Mouse (Mus musculus): ENCODE results near the gene Ninl. TPM values are rescaled to one million over a fixed set of nuclear protein-coding genes. Genes with fewer than 3 reads are reported as not detected.

Ninl gene
- polyA plus RNA-seq, 1 experiment from 2014 or later: 6.5 TPM

DNA sequence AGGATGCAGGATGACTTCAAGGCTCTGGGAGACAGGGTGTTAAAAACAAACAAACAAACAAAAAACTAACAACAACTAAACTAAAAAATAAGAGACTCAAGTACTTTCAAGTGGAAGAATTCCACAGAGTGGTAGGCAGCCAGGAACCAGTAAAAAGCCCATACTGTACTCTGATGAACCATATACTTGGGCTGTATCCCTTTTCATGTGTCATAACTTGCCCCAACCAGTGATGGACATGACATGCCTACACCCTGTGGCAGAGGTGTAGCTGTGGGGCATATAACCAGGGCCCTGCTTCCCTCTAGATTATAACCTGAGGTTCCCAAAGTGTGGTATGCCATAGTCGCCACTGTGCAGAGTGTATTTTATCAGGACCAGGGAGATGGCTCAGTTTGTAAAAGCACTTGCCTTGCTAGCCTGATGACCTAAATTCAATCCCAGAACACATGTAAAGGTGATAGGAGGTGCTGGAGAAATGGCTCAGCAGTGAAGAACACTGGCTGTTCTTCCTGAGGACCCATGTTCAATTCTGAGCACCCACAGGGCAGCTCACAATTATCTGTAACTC lies 29.6 kb downstream of the Ninl start:
- WGBS: 85% methylated on average over 1 of the region's 1 CpGs

DNA sequence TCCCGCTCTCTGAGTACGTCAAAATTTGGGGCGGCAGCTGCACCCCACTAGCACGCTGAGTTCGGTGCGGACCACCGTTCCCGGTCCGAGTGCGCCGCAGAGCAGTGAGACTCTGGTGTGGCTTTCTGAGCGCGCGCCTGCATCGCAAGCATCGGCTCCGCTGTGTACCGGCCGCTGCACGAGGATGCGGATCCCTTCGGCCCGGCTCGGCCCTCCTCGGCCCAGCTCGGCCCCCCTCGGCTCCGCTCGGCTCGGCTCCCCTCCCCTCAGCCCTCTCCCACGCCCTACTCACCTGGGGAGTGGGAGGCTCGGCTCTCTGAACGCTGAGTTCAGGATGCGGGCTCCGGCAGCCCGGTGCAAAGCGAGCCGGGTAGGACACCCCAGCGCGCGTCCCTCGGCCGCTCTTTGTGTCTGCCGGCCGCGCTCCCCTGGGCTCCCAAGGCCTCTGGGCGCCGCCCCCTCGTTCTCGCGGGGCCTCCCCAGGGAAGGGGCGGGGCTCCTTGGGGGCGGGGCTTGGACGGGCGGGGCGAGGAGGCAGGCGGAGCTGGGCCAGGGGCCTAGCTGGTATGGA lies 30.2 kb downstream of the Ninl start:
- peak; percentile 96 for ATAC-seq
- Histone ChIP-seq H3K4me2 (replicated peaks) (peak overlapping the region; percentile 95), H3K27ac (peak overlapping the region; percentile 67), H3K9ac (peak overlapping the region; percentile 89), H3K4me1 (replicated peaks) (0 out of 2 replicates have a peak, but pooled peaks cover 4% of the 10 kb centered on the region), H3K4me3 (replicated peaks) (peak overlapping the region; percentile 79), H3K36me3 (no peaks in the 10 kb centered on the region), H3K27me3 (replicated peaks) (no peaks in the 10 kb centered on the region), H3K9me3 (no peaks in the 10 kb centered on the region)
- under 1% methylated on average over 57 of the region's 57 CpGs for WGBS

More for the DNA sequence above, 29.6 kb downstream of the Ninl start:
- H3K4me2 ChIP-seq (replicated peaks): peak overlapping the region; percentile 95
- peak overlapping the region; percentile 89; the same call in 1 of the 2 replicates for H3K9ac ChIP-seq
- H3K9me3 ChIP-seq: no peaks in the 10 kb centered on the region
- H3K4me1 ChIP-seq (replicated peaks): 0 out of 2 replicates have a peak, but pooled peaks cover 4% of the 10 kb centered on the region
- H3K36me3 ChIP-seq: no peaks in the 10 kb centered on the region
- H3K27ac ChIP-seq: no peak overlapping the region
- H3K4me3 ChIP-seq (replicated peaks): peak overlapping the region; percentile 79
- H3K27me3 ChIP-seq (replicated peaks): no peaks in the 10 kb centered on the region
- ATAC-seq: peak; percentile 68

DNA sequence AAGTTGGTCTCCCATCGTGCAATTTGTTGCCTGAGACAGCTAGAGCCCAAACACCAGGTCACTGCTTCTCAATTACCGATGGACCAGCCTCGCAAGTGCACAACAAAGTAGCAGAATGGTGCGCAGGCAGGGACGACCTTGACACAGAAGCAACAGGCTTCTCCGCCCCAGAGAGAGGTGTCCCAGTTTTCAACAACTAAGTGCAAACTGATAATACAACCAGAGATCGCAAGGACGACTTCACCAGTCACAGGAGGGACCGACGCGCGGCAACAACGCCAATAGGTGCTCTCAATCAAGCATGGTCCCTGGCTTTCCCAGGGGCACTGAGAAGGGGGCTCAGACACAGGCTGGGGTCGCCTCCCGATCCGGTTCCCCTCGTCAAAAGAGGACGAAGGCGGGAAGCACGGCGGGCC lies 30.7 kb downstream of the Ninl start:
- peak overlapping the region; percentile 95 for H3K4me2 ChIP-seq (replicated peaks)
- peak overlapping the region; percentile 89 for H3K9ac ChIP-seq
- no peaks in the 10 kb centered on the region for H3K9me3 ChIP-seq
- H3K27ac ChIP-seq: peak overlapping the region; percentile 67; the same call in 1 of the 2 replicates
- 0 out of 2 replicates have a peak, but pooled peaks cover 4% of the 10 kb centered on the region for H3K4me1 ChIP-seq (replicated peaks)
- WGBS: under 1% methylated on average over 21 of the region's 21 CpGs
- H3K27me3 ChIP-seq (replicated peaks): no peaks in the 10 kb centered on the region
- no peaks in the 10 kb centered on the region for H3K36me3 ChIP-seq
- ATAC-seq: peak; percentile 55
- peak overlapping the region; percentile 79 for H3K4me3 ChIP-seq (replicated peaks)

DNA sequence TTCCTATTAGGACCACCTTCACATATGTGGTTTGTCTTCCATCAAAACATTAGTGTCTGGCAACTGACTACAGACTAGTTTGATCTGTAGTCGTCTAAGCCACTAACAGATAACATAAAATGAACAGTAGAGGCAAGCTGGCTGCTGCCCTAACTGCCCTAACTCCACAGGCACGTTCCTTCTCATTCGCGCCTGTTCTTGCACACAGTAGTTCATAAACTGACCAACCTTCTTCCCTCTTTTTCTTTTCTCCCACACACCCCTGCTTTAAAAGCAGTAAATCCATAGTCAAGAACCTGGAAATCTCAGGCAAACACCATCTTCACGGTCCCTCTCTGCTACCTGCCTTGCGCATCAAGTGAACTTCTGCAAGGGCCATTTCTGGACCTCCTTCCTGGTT lies 31.2 kb downstream of the Ninl start:
- Histone ChIP-seq H3K9ac (peak overlapping the region; percentile 89; the same call in 1 of the 2 replicates), H3K27me3 (replicated peaks) (no peaks in the 10 kb centered on the region), H3K36me3 (no peaks in the 10 kb centered on the region), H3K9me3 (no peaks in the 10 kb centered on the region), H3K4me3 (replicated peaks) (peak overlapping the region; percentile 79), H3K4me2 (replicated peaks) (peak overlapping the region; percentile 95), H3K27ac (no peak overlapping the region), H3K4me1 (replicated peaks) (0 out of 2 replicates have a peak, but pooled peaks cover 4% of the 10 kb centered on the region)
- WGBS: 39% methylated on average over 6 of the region's 6 CpGs
- ATAC-seq: no peak

DNA sequence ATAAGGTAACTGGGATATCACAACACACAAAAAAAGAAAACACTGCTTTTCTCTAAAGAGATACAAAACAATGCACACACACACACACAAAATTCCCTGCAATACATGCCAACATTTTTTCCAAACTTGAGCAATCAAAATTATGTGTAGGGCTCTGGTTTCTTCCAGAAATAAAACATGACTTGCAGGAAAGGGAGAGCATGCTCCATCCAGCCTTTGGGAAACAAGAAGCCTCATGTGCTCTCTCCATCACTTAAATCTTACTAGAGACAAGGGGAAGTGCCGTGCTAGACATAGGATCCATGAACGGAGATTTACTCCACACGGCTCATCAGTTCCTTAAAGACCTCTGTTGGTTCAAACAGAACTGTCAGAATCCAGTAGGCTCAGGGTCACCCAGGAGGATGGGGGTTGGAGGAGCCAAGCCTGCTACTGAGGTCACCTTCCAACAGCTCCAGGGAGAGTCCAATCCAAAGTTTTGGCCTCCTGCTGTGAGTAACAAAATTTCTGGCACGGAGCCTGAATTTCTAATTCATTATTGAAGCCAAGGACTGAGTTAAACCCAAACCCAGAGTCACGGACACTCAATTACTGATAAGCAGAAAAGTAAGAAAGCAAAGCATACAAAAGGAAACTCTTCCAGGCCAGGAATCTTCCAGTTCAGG lies 32.8 kb downstream of the Ninl start:
- Histone ChIP-seq H3K4me1 (replicated peaks) (0 out of 2 replicates have a peak, but pooled peaks cover 4% of the 10 kb centered on the region), H3K9ac (no peak overlapping the region), H3K4me2 (replicated peaks) (no peak overlapping the region), H3K4me3 (replicated peaks) (no peak overlapping the region), H3K9me3 (no peaks in the 10 kb centered on the region), H3K27ac (no peak overlapping the region), H3K27me3 (replicated peaks) (no peaks in the 10 kb centered on the region), H3K36me3 (no peaks in the 10 kb centered on the region)
- whole genome bisulfite sequencing: 81% methylated on average over 5 of the region's 5 CpGs
- ATAC-seq: no peak

DNA sequence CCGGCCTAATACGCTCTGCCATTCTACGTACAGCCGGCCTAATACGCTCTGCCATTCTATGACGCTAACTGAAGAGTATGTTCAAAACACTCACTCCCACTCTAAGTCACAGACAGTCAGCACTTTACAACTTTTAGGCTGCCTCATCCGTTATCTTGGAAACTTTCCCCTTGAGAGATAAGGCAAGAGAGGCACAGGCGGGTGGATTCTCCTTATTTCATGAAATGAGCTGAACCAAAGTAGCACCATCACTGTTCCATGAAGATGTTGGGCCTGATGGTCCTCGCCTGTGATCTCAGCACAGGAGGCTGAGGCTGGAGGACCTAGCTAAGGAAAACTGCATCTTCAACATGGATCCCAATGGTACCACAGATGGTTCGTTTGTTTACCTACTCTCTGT lies 34.8 kb downstream of the Ninl start:
- Histone ChIP-seq H3K27me3 (replicated peaks) (no peaks in the 10 kb centered on the region), H3K36me3 (no peaks in the 10 kb centered on the region), H3K27ac (no peak overlapping the region), H3K9ac (no peak overlapping the region), H3K4me3 (replicated peaks) (no peak overlapping the region), H3K4me1 (replicated peaks) (peaks cover 4% of the 10 kb centered on the region), H3K4me2 (replicated peaks) (no peak overlapping the region), H3K9me3 (no peaks in the 10 kb centered on the region)
- 85% methylated on average over 10 of the region's 10 CpGs for WGBS
- ATAC-seq: no peak

DNA sequence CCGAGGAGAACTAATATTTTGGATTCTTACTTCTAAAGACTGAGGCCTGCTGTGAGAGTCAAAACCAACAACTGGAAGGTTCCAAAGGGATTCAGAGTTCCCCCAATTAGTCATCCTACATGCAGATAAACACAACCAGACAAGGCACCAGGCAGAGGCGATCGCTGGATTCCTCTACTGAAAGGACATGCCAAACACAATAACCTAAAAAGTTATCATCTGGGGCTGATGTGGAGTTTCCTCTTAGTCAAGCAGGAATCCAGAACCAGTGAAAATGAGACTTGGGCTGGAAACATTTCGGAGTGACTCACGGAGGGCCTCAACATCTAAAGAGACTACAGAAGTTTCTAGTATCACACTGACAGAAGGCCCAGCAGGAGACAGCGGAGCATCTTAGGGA lies 35.4 kb downstream of the Ninl start:
- Histone ChIP-seq H3K9ac (no peak overlapping the region), H3K4me3 (replicated peaks) (no peak overlapping the region), H3K27ac (no peak overlapping the region), H3K36me3 (no peaks in the 10 kb centered on the region), H3K4me1 (replicated peaks) (peaks cover 10% of the 10 kb centered on the region), H3K27me3 (replicated peaks) (no peaks in the 10 kb centered on the region), H3K4me2 (replicated peaks) (no peak overlapping the region), H3K9me3 (no peaks in the 10 kb centered on the region)
- WGBS: 61% methylated on average over 6 of the region's 6 CpGs
- no peak for ATAC-seq

DNA sequence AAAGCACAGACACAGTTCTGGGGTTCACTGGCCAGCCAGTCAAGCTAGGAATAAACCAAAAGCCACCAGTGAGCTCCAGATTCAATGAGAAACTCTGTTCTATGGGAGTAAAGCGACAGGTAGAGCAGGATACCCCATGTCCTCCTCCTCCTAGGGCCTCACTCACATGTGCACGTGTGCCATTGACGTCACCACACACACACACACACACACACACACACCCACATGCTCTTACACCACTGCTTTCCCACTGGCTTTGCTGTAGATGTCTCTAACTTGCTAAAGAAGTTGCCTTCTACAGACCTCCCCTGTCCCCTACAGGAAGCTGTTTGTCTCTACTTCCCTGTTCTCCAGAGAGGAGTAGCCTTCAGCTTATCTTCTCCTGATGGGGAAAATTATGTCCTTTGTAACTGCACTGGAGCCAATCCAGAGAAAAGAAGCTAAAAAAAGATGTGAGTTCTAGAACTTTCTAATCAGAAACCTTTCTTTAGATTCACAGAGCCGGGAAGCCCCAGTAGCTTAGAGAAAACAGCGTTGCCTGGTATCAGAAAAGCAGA lies 37.5 kb downstream of the Ninl start:
- Histone ChIP-seq H3K27ac (no peak overlapping the region), H3K9ac (no peak overlapping the region), H3K9me3 (no peaks in the 10 kb centered on the region), H3K36me3 (no peaks in the 10 kb centered on the region), H3K27me3 (replicated peaks) (no peaks in the 10 kb centered on the region), H3K4me2 (replicated peaks) (no peak overlapping the region), H3K4me3 (replicated peaks) (no peak overlapping the region), H3K4me1 (replicated peaks) (peaks cover 9% of the 10 kb centered on the region)
- no peak for ATAC-seq
- WGBS: 77% methylated on average over 5 of the region's 5 CpGs

DNA sequence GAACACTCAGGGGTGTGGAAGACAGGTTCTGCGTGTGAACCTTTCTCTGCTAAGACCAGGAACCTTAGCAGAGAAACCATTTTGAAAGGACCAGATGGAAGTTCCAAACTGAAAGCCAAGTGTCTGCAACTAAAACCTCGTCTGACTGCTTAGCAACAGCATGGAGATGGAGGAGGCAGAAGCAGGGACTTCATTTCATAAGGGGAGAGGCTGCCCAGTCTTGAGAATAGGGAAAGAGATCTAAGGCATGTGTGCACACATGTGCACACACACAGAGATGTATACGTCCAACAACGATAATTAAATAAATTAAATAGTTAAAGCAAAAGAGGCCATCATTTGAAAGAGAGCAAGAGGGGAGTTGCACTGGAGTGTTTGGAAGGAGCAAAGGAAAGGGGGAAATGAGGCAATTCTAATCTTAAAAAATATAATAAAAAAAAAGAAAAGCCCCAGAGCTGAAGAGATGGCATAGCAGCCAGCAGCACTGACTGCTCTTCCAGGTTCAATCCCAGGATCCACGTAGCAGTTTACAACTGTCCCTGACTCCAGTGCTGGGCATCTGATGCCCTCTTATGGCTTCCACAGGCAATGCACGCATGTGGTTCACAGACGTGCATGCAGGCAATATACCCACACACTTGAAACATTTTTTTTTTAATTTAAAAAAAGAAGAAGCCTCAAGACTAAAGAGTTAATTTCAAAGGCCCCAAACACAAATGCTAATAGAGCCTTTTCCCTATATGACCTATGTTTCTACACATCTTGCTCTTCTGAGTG lies 38.6 kb downstream of the Ninl start:
- Histone ChIP-seq H3K27me3 (replicated peaks) (no peaks in the 10 kb centered on the region), H3K4me3 (replicated peaks) (no peak overlapping the region), H3K4me1 (replicated peaks) (peaks cover 9% of the 10 kb centered on the region), H3K4me2 (replicated peaks) (no peak overlapping the region), H3K27ac (no peak overlapping the region), H3K9ac (no peak overlapping the region), H3K9me3 (no peaks in the 10 kb centered on the region), H3K36me3 (no peaks in the 10 kb centered on the region)
- 48% methylated on average over 7 of the region's 7 CpGs for WGBS
- ATAC-seq: peak; percentile 72

DNA sequence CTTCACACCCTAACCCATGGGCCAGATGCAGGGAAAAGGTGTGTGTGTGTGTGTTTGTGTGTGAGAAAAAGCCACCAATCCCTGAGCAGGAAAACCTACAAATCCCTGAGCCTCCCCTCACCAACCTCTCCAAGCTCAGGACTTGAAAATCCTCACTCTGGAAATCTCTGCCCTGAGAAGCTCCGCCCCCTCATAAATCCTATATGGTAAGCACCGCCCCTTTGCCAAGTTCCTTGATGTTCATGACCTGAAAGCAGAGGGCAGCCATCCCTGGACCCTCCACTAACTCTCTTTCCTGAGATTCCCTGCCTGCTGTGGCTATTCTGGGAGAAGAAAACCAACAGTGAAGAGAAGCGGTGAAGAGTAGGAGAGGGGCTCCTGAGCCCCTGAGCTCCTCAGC lies 40.2 kb downstream of the Ninl start:
- WGBS: 52% methylated on average over 3 of the region's 3 CpGs
- Histone ChIP-seq H3K27ac (no peak overlapping the region), H3K9me3 (no peaks in the 10 kb centered on the region), H3K9ac (no peak overlapping the region), H3K4me3 (replicated peaks) (no peak overlapping the region), H3K4me2 (replicated peaks) (no peak overlapping the region), H3K27me3 (replicated peaks) (no peaks in the 10 kb centered on the region), H3K4me1 (replicated peaks) (peaks cover 9% of the 10 kb centered on the region), H3K36me3 (no peaks in the 10 kb centered on the region)
- peak; percentile 60 for ATAC-seq

DNA sequence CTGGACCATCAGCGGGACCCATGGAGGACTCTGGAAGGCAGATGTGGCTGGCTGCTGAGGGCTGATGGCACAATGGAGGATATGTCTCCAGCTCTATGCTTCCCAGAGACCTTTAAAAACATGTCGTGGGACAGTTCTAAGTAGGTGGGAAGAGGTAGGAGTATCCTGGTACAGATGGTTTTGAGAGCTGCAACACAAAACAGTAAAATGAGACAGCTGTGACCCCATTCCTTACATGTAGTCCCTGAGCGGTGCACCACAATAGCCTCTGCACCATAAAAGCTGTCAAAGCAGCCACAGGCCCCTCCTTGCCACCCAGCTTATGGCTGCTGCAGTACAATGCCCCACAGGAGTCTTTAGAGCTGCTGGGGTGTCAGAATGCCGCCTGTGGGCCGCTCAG lies 41.6 kb downstream of the Ninl start:
- Histone ChIP-seq H3K4me1 (replicated peaks) (peaks cover 9% of the 10 kb centered on the region), H3K9me3 (no peaks in the 10 kb centered on the region), H3K4me3 (replicated peaks) (no peak overlapping the region), H3K9ac (no peak overlapping the region), H3K36me3 (no peaks in the 10 kb centered on the region), H3K27me3 (replicated peaks) (no peaks in the 10 kb centered on the region), H3K4me2 (replicated peaks) (no peak overlapping the region), H3K27ac (no peak overlapping the region)
- no peak for ATAC-seq
- WGBS: 67% methylated on average over 5 of the region's 5 CpGs

DNA sequence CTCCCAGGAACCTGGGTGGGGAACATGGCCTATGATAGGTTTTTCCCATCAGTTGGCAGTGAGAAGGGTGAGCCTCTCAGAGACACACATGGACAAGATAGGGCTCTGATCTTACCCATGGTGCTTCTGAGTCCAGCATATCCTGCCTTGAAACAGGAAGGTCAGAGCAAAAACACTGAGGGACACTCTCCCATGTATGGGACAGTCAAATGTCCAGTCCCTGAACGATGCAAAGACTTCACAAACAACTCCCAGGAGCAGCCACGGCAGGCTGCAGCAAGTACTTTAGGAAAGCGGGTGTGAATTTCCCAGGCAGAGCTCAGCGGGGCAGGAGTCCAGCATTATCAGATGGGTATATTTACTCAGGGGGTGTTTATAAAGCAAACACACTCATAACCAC lies 43.9 kb downstream of the Ninl start:
- no peaks in the 10 kb centered on the region for H3K27me3 ChIP-seq (replicated peaks)
- no peak overlapping the region for H3K4me3 ChIP-seq (replicated peaks)
- no peak for ATAC-seq
- no peak overlapping the region for H3K9ac ChIP-seq
- no peak overlapping the region for H3K27ac ChIP-seq
- H3K9me3 ChIP-seq: no peaks in the 10 kb centered on the region
- H3K4me2 ChIP-seq (replicated peaks): no peak overlapping the region
- H3K4me1 ChIP-seq (replicated peaks): peaks cover 9% of the 10 kb centered on the region
- 72% methylated on average over 4 of the region's 4 CpGs for WGBS
- H3K36me3 ChIP-seq: no peaks in the 10 kb centered on the region

All from intestine, embryonic 15.5 days (tissue).